Mouse (Mus musculus): Measurements from ENCODE around the gene Kng2. TPM values are rescaled to one million over a fixed set of nuclear protein-coding genes. Genes with fewer than 3 reads are reported as not detected.
"Not testable (repeated sequence)": the region's sequence is repeated elsewhere in the genome, so short reads cannot be mapped to it uniquely, and the experiment has no call there.

The Kng2 gene
- total RNA-seq (2021): under 1 TPM; 0.22 to 0.48 TPM

- DNase-seq: not testable (repeated sequence)
These were observed at the start of gene Kng2 for GRCm38 (mm10) chr16:23028966-23029600. Gene Kng2, minus strand, starts transcription at chr16:23029482.

GRCm38 (mm10) chr16:23077516-23077915, 48.2 kb upstream of the Kng2 start:
- intact Hi-C loops (cut with DNase I); DNase-seq: not testable (repeated sequence)

More at GRCm38 (mm10) chr16:23028966-23029600, at the start of gene Kng2:
- intact Hi-C loops (cut with DNase I): not testable (repeated sequence)

DNA sequence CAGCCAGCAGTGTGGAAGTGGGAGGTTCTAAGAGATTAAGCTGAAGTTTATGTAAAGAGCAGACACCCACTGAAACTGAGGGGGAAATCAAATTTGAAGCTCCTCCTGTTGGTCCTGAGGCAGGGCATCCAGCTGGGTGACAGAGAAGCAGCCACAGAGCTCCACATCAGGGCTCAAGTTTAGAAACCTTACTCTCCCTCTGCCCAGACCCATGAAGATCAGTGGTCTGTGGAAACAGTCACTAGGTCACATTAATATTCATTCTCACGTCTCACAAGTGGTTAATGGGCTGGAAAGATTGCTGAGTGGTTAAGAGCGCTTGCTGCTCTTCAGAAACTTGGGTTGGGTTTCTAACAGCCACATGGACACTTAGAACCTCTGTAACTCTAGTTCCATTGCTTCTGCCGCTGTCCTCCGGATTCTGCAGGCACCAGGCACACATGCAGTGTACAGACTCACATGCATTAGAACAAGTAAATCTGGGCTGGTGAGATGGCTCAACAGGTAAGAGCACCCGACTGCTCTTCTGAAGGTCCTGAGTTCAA, 31.6 kb upstream of the Kng2 start:
- DNase-seq; intact Hi-C loops (cut with DNase I): not testable (repeated sequence)

DNA sequence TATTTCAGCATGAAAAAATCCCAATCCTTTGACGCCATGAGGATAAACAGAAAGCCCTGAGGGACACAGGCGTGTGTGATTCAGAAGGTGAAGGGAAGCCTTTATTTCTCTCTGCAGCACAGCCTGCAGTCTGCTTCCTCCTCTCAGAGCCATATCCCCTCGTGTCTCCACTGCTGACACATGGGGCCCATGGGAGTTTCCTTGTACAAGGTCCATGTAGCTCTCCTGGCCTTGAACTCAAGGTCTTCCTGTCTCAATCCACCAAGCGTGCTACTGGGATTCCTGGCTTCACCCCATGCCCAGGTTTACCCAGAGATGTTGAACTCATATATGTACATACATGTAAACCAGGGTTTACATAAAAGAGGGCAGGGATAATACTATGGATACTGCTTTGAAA, 30.3 kb upstream of the Kng2 start:
- intact Hi-C loops (cut with DNase I): loop anchor here (2.0 kb wide), 1 partner anchor 33 kb away; no protein-coding TSS in a partner anchor
- not testable (repeated sequence) for DNase-seq

DNA sequence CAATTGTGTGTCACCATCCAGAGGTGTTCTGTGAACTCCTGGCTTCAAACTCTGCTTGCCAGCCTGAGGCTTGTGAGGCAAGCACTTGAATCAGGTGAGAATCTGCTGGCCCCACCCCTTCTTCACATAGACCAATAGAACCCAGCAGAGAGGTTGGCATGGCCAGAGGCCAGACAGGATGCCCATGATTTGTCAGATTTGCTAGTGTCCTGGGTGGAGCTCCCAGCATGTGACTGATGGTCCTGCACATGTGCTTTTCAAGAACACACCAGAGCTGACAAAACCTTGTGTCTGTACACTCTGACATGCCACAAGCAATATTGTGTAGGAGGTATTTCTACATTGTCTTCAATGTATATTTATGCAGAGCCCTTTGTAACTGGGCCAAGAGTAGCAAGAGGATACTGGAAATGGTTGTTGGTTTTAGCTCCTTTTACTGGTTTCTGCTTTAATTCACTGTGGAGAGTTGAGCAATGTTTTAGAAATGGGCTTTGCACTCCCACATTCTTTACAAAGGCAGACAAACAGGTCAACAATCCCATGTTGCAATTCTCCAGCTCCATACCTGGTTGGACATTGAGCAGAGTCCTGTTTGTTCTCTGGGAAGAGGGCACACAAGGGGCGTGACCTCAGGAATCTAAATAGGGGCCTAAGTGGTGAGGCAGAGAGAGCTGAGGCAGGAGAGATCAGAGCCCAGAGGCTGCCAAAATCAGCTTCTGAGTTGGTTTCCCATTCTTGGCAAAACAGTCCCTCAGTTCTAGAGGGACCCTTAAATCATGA, 28.6 kb upstream of the Kng2 start, which contains the start of gene Kng1:
Gene Kng1, plus strand, starts transcription at position 198 of the 780 bp plus-strand sequence.
- intact Hi-C loops (cut with DNase I): loop anchor here (2.0 kb wide), 1 partner anchor 31 kb away; no protein-coding TSS in a partner anchor
- DNase-seq: not testable (repeated sequence)

DNA sequence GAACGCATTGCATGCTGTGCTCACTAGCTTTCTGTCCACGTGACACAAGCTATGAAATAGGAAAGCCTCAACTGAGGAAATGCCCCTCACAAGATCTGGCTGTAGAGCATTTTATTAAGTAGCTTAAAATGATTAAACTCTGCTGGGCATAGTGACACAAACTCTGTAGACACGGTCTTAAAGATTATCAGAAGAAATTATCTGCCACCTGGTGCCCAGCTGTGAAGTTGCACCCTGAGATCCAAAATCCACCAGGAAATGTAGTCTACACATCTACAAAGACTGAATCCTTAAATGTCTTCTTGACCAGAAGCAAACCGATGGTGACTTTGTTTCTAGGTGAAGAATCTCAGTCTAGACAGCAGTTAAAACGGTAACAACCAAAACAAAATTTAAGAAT, 17.0 kb upstream of the Kng2 start:
- DNase-seq: peak; percentile 2 to 25
- intact Hi-C loops (cut with DNase I): loop anchor here (1.0 to 10.0 kb wide), 2 partner anchors 169 to 482 kb away; no protein-coding TSS in a partner anchor

DNA sequence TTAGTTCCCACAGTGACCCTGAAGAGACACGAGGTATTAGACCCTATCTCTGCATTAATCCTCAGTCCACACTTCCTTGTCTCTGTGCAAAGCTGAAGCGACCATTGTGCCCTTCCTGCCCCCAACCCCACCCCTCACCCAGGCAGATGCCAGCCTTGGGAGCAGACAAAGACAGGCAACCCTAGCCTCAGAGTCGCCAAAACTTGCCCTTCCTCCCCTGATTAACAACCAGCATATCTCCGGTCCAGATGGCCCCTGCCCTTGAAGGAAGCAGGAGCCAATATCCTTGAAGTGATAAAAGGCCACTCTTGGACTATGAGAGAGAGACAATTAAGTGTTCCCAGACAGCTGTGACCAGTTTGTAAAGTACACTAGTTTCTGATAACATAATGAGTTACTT, 11.6 kb upstream of the Kng2 start:
- no peak for DNase-seq
- intact Hi-C loops (cut with DNase I): loop anchor here (10.0 kb wide), 1 partner anchor 476 kb away; no protein-coding TSS in a partner anchor

DNA sequence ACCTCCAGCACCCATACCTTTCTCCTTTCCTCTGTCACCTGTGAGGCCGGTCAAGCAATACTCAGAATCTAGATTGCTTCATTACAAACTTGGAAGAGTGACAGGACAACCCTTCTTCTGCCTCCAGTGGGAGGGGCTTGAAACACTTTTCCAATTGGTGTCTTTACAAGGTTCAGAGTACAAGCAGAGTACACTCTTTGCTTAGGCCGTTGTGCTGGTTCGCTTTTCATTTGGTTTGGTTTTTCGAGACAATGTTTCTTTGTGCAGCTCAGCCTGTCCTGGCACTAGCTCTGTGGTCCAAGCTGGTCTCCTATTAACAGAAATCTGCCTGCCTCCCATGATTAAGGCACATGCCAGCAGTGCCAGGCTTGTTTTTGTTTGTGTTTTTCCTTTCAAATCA, 10.0 kb upstream of the Kng2 start:
- intact Hi-C loops (cut with DNase I): no loop called here
- DNase-seq: no peak

- intact Hi-C loops (cut with DNase I): no loop called here
- no peak for DNase-seq
These were observed 8.5 kb upstream of the Kng2 start for GRCm38 (mm10) chr16:23037744-23038143.

- DNase-seq: no peak
- intact Hi-C loops (cut with DNase I): no loop called here
These were observed 4.4 kb upstream of the Kng2 start for GRCm38 (mm10) chr16:23033673-23034072.

DNA sequence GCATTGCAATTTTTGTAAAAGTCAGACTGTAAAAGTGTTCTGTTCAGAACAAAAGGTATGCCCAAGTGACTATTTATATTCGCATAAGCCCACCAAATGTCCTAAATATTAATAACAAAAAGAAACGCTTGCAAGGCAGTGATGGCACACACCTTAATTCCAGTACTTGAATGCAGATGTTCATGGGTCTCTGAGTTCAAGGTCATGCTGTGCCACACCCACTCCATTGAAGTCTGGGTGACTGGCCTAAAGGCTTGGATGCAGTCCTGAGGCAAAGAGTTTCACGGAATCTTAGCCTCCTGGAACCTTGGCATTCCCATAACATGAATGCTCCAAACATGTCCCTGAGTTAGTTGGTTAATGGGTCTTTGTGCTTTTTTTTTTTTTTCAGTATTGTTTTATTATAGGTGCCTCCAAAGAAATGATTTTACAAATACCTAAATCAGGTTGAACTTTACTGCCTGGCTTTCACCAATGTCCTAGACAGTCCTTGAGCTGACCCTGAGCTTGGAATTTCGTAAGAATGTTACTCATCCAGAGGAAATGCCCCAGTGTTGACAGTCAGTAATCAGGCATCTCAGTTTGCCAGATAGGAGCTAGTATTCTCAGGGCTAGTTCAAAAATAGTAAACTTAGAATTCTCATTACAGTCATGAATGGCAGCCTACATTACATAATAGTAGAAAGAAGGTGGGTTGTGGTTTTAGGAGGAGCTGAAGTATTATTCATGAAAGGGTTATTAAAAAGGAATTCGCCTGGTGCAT, 1.6 kb upstream of the Kng2 start:
- intact Hi-C loops (cut with DNase I): no loop called here
- no peak for DNase-seq

DNA sequence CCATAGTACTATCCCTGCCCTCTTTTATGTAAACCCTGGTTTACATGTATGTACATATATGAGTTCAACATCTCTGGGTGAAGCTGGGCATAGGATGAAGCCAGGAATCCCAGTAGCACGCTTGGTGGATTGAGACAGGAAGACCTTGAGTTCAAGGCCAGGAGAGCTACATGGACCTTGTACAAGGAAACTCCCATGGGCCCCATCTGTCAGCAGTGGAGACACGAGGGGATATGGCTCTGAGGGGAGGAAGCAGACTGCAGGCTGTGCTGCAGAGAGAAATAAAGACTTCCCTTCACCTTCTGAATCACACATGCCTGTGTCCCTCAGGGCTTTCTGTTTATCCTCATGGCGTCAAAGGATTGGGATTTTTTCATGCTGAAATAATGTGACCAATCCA, 1.9 kb downstream of the Kng2 start:
- intact Hi-C loops (cut with DNase I): loop anchor here (2.0 kb wide), 1 partner anchor 31 kb away; no protein-coding TSS in a partner anchor
- DNase-seq: not testable (repeated sequence)

- intact Hi-C loops (cut with DNase I): loop anchor here (2.0 kb wide), 1 partner anchor 32 kb away; no protein-coding TSS in a partner anchor
- DNase-seq: no peak
These were observed 2.7 kb downstream of the Kng2 start for GRCm38 (mm10) chr16:23026582-23026981.

DNA sequence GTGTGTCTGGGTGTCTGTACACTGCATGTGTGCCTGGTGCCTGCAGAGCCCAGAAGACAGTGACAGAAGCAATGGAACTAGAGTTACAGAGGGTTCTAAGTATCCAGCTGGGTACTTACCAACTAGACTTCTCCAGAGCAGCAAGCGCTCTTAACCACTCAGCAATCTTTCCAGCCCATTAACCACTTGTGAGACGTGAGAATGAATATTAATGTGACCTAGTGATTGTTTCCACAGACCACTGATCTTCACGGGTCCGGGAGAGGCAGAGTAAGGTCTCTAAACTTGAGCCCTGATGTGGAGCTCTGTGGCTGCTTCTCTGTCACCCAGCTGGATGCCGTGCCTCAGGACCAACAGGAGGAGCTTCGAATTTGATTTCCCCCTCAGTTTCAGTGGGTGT, 4.2 kb downstream of the Kng2 start:
- intact Hi-C loops (cut with DNase I): no loop called here
- DNase-seq: no peak

- intact Hi-C loops (cut with DNase I): not testable (repeated sequence)
These were observed 8.7 kb downstream of the Kng2 start for GRCm38 (mm10) chr16:23020571-23020970.

GRCm38 (mm10) chr16:23014645-23015044, 14.6 kb downstream of the Kng2 start:
- intact Hi-C loops (cut with DNase I); DNase-seq: not testable (repeated sequence)

More at GRCm38 (mm10) chr16:23020571-23020970, 8.7 kb downstream of the Kng2 start:
- not testable (repeated sequence) for DNase-seq

GRCm38 (mm10) chr16:23013786-23014185, 15.5 kb downstream of the Kng2 start:
- not testable (repeated sequence) for DNase-seq

GRCm38 (mm10) chr16:22996951-22997350, 32.3 kb downstream of the Kng2 start:
- intact Hi-C loops (cut with DNase I); DNase-seq: not testable (repeated sequence)

More at GRCm38 (mm10) chr16:23013786-23014185, 15.5 kb downstream of the Kng2 start:
- intact Hi-C loops (cut with DNase I): not testable (repeated sequence)

GRCm38 (mm10) chr16:22967383-22968030, 61.8 kb downstream of the Kng2 start:
- DNase-seq: no peak
- intact Hi-C loops (cut with DNase I): no loop called here

DNA sequence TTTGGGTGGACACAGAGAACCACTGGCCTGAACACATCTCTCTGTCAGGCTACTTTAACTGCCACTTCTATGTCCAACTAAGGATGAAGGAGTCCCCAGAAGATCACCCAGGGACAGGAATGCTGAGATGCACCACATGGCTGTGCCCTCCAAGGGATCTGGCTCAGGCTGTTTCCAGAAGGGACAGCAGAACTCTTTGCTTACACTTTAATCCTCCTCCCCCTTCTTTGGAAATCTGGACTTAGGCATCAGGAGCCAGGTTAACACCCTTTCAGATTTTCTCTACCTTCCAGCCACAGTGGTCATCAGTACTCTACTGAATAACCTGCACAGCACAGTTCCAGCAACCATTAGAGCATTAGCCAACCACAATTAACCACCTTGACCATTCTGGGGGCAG, 66.0 kb downstream of the Kng2 start:
- intact Hi-C loops (cut with DNase I): no loop called here
- DNase-seq: no peak
